Mouse (Mus musculus) liver, embryonic 14.5 days (tissue): Measurements from ENCODE around the gene Itpkb.

ENCODE experiments used
- CTCF ChIP-seq: IDR thresholded peaks from 2 replicates; pipeline ENCODE4 v1.5.1; 2016; ENCODE audit warnings: antibody characterized with exemption, low read depth, control low read depth
- EP300 ChIP-seq: IDR thresholded peaks from 2 replicates; pipeline ENCODE4 v1.6.1; 2016; ENCODE audit warnings: antibody characterized with exemption, low read depth

- no peak for TF ChIP-seq CTCF
- no peak for TF ChIP-seq EP300
Observed at GRCm38 (mm10) chr1:180368112-180368511, 37.8 kb downstream of the Itpkb start.
